Mouse (Mus musculus) cortical plate, adult 2 months (tissue): ENCODE results near the gene Atp5c1.

Experiments used
- CTCF ChIP-seq: fragments of 200-500 bp; IDR thresholded peaks from 2 replicates; pipeline ENCODE4 v1.5.1; 2011; ENCODE audit warnings: mild to moderate bottlenecking, control low read depth, low read length; ENCODE audit not compliant: insufficient read depth; ENCODE audit errors: extremely low read depth
- POLR2A ChIP-seq: fragments of 200-500 bp; IDR thresholded peaks from 2 replicates; pipeline ENCODE4 v1.6.1; 2011; ENCODE audit warnings: mild to moderate bottlenecking, low read length, control low read depth; ENCODE audit not compliant: insufficient read depth; ENCODE audit errors: extremely low read depth

DNA sequence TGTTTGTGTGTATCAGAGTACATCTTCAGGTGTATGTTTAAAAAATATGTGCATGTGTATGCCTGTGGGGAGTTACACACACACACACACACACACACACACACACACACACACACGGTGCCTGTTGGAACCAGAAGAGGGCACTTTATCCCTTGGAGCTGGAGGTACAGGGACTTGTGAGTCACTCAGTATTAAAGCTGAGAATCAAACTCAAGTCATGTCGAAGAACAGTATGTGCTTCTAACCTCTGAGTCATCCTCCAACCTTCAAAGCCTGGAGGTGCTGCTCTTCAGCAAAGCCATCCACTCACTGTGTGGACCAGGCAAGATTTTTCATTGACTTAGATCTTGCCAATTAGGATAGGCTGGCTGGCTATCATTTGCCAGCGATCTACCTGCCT is 41.5 kb upstream of the Atp5c1 start:
- no peak for TF ChIP-seq CTCF
- no peak for TF ChIP-seq POLR2A
